Mouse (Mus musculus) embryonic fibroblast, embryonic 13.5 days (primary cell): ENCODE measurements around the gene Cygb.

ENCODE experiments used
- CTCF ChIP-seq: IDR thresholded peaks from 2 replicates; pipeline ENCODE4 v1.5.1; 2011; ENCODE audit warnings: mild to moderate bottlenecking, control low read depth, low read length, moderate library complexity, borderline replicate concordance; ENCODE audit not compliant: insufficient read depth
- POLR2A ChIP-seq: IDR thresholded peaks from 2 replicates; pipeline ENCODE4 v1.6.1; 2011; ENCODE audit warnings: low read depth, mild to moderate bottlenecking, control low read depth, low read length, moderate library complexity

- TF ChIP-seq POLR2A (no peak), CTCF (no peak)
Measured at GRCm38 (mm10) chr11:116701377-116701841, 47.3 kb upstream of the Cygb start.
